Comparison of ENCODE assay signal across 8 mouse cellular contexts in the genomic region with DNA sequence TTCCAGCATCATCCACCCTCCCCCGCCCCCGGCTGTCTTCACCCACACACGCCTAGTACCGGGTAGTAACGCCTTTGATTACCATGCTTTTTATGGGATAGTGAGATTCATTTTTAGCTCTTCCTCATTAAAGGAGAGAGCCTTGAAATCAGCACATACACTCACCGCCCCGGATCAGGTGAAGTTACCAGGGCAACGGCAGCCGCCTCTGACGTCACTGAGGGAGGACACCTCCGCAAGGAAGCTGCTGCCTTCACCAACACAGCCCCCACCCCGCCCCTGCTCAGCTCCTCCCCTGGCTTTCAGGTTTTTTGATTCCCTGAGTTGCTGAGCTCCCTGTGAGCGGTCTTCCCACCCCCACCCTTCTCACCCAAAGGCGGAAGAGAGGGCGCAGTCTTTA.
A peak's percentile ranks its signal among the peaks of the same experiment; 100 is the strongest.
DNase-seq lines count a peak whose midpoint lies in the region; ATAC-seq and TF ChIP-seq lines count a peak whose summit lies in the region.

No protein-coding gene starts in this region.

- peak overlapping the region; percentile 53 for H3K4me2 ChIP-seq in midbrain, embryonic 14.5 days (ENCODE audit: low read length)

- TF ChIP-seq CTCF in left cerebral cortex, adult 2 months (IDR thresholded peaks at IDR 0.05): no peak

- H3K9ac ChIP-seq in midbrain, embryonic 14.5 days (replicated peaks; ENCODE audit: low read length): peak overlapping the region; percentile 26; the same call in 1 of the 2 replicates

- WGBS in hindbrain, embryonic 10.5 days: 9% methylated on average over 15 of the region's 15 CpGs
- 6% methylated on average over 15 of the region's 15 CpGs for whole genome bisulfite sequencing in midbrain, embryonic 14.5 days

- peaks cover 27% of the 10 kb centered on the region for H3K4me1 ChIP-seq in hindbrain, embryonic 10.5 days (replicated peaks)
- peaks cover 17% of the 10 kb centered on the region for H3K4me1 ChIP-seq in midbrain, embryonic 14.5 days (ENCODE audit: control insufficient read depth, insufficient read depth, low read length)

- no peaks in the 10 kb centered on the region for H3K36me3 ChIP-seq in hindbrain, embryonic 10.5 days
- H3K36me3 ChIP-seq in midbrain, embryonic 14.5 days (ENCODE audit: control insufficient read depth, insufficient read depth, low read length): no peaks in the 10 kb centered on the region

- ATAC-seq in CD4-positive, CD25-positive, alpha-beta regulatory T cell, adult 4 months: peak; percentile 99
- peak; percentile 86 for ATAC-seq in midbrain, embryonic 14.5 days (ENCODE audit: low FRiP score, low TSS enrichment)

- intact Hi-C loops in left cerebral cortex, adult 2 months (cut with DNase I): no loop called here
- intact Hi-C loops in gastrocnemius, postnatal 36 days (cut with DNase I): no loop called here

- DNase-seq in B cell, adult 2 months: peak; percentile 30 to 32
- peak; percentile 69 for DNase-seq in embryo, embryonic 10 days (ENCODE audit: low spot score)
- peak; percentile 30 for DNase-seq in hindbrain, embryonic 10.5 days (ENCODE audit: low spot score)
- peak; percentile 86 to 87 for DNase-seq in left cerebral cortex, adult 2 months (ENCODE audit: extremely low spot score in 1 of 2, low spot score in 2 of 2)
- peak; percentile 90 for DNase-seq in midbrain, embryonic 14.5 days
- peak; percentile 90 for DNase-seq in telencephalon, adult 2 months (ENCODE audit: low read depth, low spot score)
- no peak for DNase-seq in gastrocnemius, postnatal 36 days

- no peaks in the 10 kb centered on the region for H3K9me3 ChIP-seq in hindbrain, embryonic 10.5 days
- no peaks in the 10 kb centered on the region for H3K9me3 ChIP-seq in midbrain, embryonic 14.5 days (ENCODE audit: control insufficient read depth, low read length)

- peak overlapping the region; percentile 23; the same call in 1 of the 2 replicates for H3K27ac ChIP-seq in hindbrain, embryonic 10.5 days
- H3K27ac ChIP-seq in left cerebral cortex, adult 2 months: peak overlapping the region; percentile 38
- peak overlapping the region; percentile 78 for H3K27ac ChIP-seq in midbrain, embryonic 14.5 days (replicated peaks; ENCODE audit: low read depth, low read length)

- peak overlapping the region; percentile 43 for H3K4me3 ChIP-seq in hindbrain, embryonic 10.5 days
- no peak overlapping the region for H3K4me3 ChIP-seq in left cerebral cortex, adult 2 months
- H3K4me3 ChIP-seq in midbrain, embryonic 14.5 days (replicated peaks; ENCODE audit: low read depth, low read length): peak overlapping the region; percentile 31

- H3K27me3 ChIP-seq in hindbrain, embryonic 10.5 days (ENCODE audit: insufficient read depth, poor library complexity, severe bottlenecking): no peaks in the 10 kb centered on the region
- H3K27me3 ChIP-seq in midbrain, embryonic 14.5 days (ENCODE audit: control insufficient read depth, insufficient read depth, low read length): no peaks in the 10 kb centered on the region

Comparison
In these comparisons a context has a peak if more than half of its experiments do, and no peak if none do; other contexts are left out.
1. DNase-seq: peak in B cell, adult 2 months (2 of 2), embryo, embryonic 10 days (single experiment), hindbrain, embryonic 10.5 days (single experiment), left cerebral cortex, adult 2 months (2 of 2), midbrain, embryonic 14.5 days (single experiment) and telencephalon, adult 2 months (single experiment); none in gastrocnemius, postnatal 36 days (0 of 2).
2. H3K27ac ChIP-seq: peak in every context shown above with its lines; median percentile 78 in midbrain, embryonic 14.5 days; 38 in left cerebral cortex, adult 2 months; 23 in hindbrain, embryonic 10.5 days.